Mouse (Mus musculus): ENCODE data around the gene Lypd4. TPM values are rescaled to one million over a fixed set of nuclear protein-coding genes. Genes with fewer than 3 reads are reported as not detected.

Gene Lypd4
- not detected in 2 replicates for polyA plus RNA-seq (2015; fragmentation: Nextera tagmentation; extraction: Ambion mirVana)

- no peak within 1 kb of the TSS for H3K9ac ChIP-seq (replicated peaks)
- peaks cover 8% of the 10 kb centered on the region for H3K4me1 ChIP-seq
- H3K36me3 ChIP-seq: no peaks in the 10 kb centered on the region
- no peaks in the 10 kb centered on the region for H3K27me3 ChIP-seq
- H3K27ac ChIP-seq (replicated peaks): no peak within 1 kb of the TSS
- no peak within 1 kb of the TSS for H3K4me3 ChIP-seq
- 59% methylated on average over 41 of the region's 41 CpGs for WGBS
- no peak for ATAC-seq (replicated peaks)
- no peak within 1 kb of the TSS; the same call in 1 of the 2 replicates for H3K4me2 ChIP-seq (replicated peaks)
- no peaks in the 10 kb centered on the region for H3K9me3 ChIP-seq
These were observed at the start of gene Lypd4, which contains the start of gene Dmrtc2 for GRCm38 (mm10) chr7:24869532-24870165. Gene Lypd4 (minus strand): TSS chr7:24869941. Gene Dmrtc2 (plus strand): TSS chr7:24870057.

GRCm38 (mm10) chr7:24918763-24919323 lies 49.1 kb upstream of the Lypd4 start:
- H3K4me2 ChIP-seq (replicated peaks): no peak overlapping the region
- 90% methylated on average over 20 of the region's 20 CpGs for WGBS
- H3K9me3 ChIP-seq: no peaks in the 10 kb centered on the region
- H3K4me1 ChIP-seq: no peaks in the 10 kb centered on the region
- no peaks in the 10 kb centered on the region for H3K27me3 ChIP-seq
- H3K9ac ChIP-seq (replicated peaks): no peak overlapping the region
- no peak overlapping the region for H3K4me3 ChIP-seq
- ATAC-seq (replicated peaks): 0 out of 2 replicates have a peak, but pooled peaks have one; percentile 38
- H3K27ac ChIP-seq (replicated peaks): no peak overlapping the region
- H3K36me3 ChIP-seq: peaks cover 63% of the 10 kb centered on the region

- no peak overlapping the region for H3K4me2 ChIP-seq (replicated peaks)
- no peak overlapping the region for H3K9ac ChIP-seq (replicated peaks)
- no peak overlapping the region for H3K4me3 ChIP-seq
- no peak for ATAC-seq (replicated peaks)
- H3K9me3 ChIP-seq: no peaks in the 10 kb centered on the region
- no peaks in the 10 kb centered on the region for H3K27me3 ChIP-seq
- no peaks in the 10 kb centered on the region for H3K4me1 ChIP-seq
- H3K36me3 ChIP-seq: peaks cover 40% of the 10 kb centered on the region
- 94% methylated on average over 14 of the region's 14 CpGs for WGBS
- H3K27ac ChIP-seq (replicated peaks): no peak overlapping the region
These were observed 42.7 kb upstream of the Lypd4 start for GRCm38 (mm10) chr7:24912480-24912879.

- no peak overlapping the region for H3K27ac ChIP-seq (replicated peaks)
- no peak overlapping the region for H3K9ac ChIP-seq (replicated peaks)
- no peaks in the 10 kb centered on the region for H3K27me3 ChIP-seq
- H3K4me2 ChIP-seq (replicated peaks): no peak overlapping the region
- 35% methylated on average over 13 of the region's 13 CpGs for WGBS
- no peaks in the 10 kb centered on the region for H3K9me3 ChIP-seq
- no peak overlapping the region for H3K4me3 ChIP-seq
- peaks cover 28% of the 10 kb centered on the region for H3K4me1 ChIP-seq
- peaks cover 17% of the 10 kb centered on the region for H3K36me3 ChIP-seq
- ATAC-seq (replicated peaks): no peak
These were observed 37.5 kb upstream of the Lypd4 start for GRCm38 (mm10) chr7:24907211-24907748.

- H3K27me3 ChIP-seq: no peaks in the 10 kb centered on the region
- no peak overlapping the region for H3K4me3 ChIP-seq
- peaks cover 28% of the 10 kb centered on the region for H3K4me1 ChIP-seq
- no peak for ATAC-seq (replicated peaks)
- H3K4me2 ChIP-seq (replicated peaks): no peak overlapping the region
- no peaks in the 10 kb centered on the region for H3K9me3 ChIP-seq
- H3K9ac ChIP-seq (replicated peaks): no peak overlapping the region
- no peak overlapping the region for H3K27ac ChIP-seq (replicated peaks)
- H3K36me3 ChIP-seq: peaks cover 15% of the 10 kb centered on the region
- WGBS: 47% methylated on average over 6 of the region's 6 CpGs
These were observed 36.8 kb upstream of the Lypd4 start for GRCm38 (mm10) chr7:24906551-24906950.

GRCm38 (mm10) chr7:24904936-24905335 lies 35.2 kb upstream of the Lypd4 start:
- H3K4me3 ChIP-seq: peak overlapping the region; percentile 68
- H3K27me3 ChIP-seq: no peaks in the 10 kb centered on the region
- 22% methylated on average over 3 of the region's 3 CpGs for WGBS
- no peak overlapping the region for H3K27ac ChIP-seq (replicated peaks)
- no peaks in the 10 kb centered on the region for H3K9me3 ChIP-seq
- H3K36me3 ChIP-seq: peaks cover 15% of the 10 kb centered on the region
- H3K4me1 ChIP-seq: peaks cover 28% of the 10 kb centered on the region
- peak overlapping the region; percentile 74 for H3K4me2 ChIP-seq (replicated peaks)
- ATAC-seq (replicated peaks): no peak
- H3K9ac ChIP-seq (replicated peaks): peak overlapping the region; percentile 35; the same call in 1 of the 2 replicates

- peaks cover 10% of the 10 kb centered on the region for H3K36me3 ChIP-seq
- no peaks in the 10 kb centered on the region for H3K27me3 ChIP-seq
- WGBS: 0% methylated on average over 30 of the region's 30 CpGs
- H3K27ac ChIP-seq (replicated peaks): peak overlapping the region; percentile 70
- H3K9ac ChIP-seq (replicated peaks): peak overlapping the region; percentile 68
- H3K4me2 ChIP-seq (replicated peaks): peak overlapping the region; percentile 74
- peaks cover 28% of the 10 kb centered on the region for H3K4me1 ChIP-seq
- peak; percentile 99 for ATAC-seq (replicated peaks)
- H3K4me3 ChIP-seq: peak overlapping the region; percentile 68
- H3K9me3 ChIP-seq: no peaks in the 10 kb centered on the region
These were observed 34.3 kb upstream of the Lypd4 start for GRCm38 (mm10) chr7:24904070-24904483.

- Histone ChIP-seq H3K9me3 (no peaks in the 10 kb centered on the region), H3K4me1 (peaks cover 28% of the 10 kb centered on the region), H3K9ac (replicated peaks) (peak overlapping the region; percentile 74), H3K27me3 (no peaks in the 10 kb centered on the region), H3K4me3 (peak overlapping the region; percentile 68), H3K36me3 (peaks cover 3% of the 10 kb centered on the region), H3K27ac (replicated peaks) (peak overlapping the region; percentile 31), H3K4me2 (replicated peaks) (peak overlapping the region; percentile 74)
- no peak for ATAC-seq (replicated peaks)
- WGBS: 47% methylated on average over 10 of the region's 10 CpGs
These were observed 33.7 kb upstream of the Lypd4 start for GRCm38 (mm10) chr7:24903444-24903825.

GRCm38 (mm10) chr7:24902630-24903443 lies 33.1 kb upstream of the Lypd4 start, which contains the start of gene Arhgef1:
Gene Arhgef1 (plus strand): TSS chr7:24902912.
- peak within 1 kb of the TSS; percentile 60 for H3K27ac ChIP-seq (replicated peaks)
- peak within 1 kb of the TSS; percentile 74 for H3K4me2 ChIP-seq (replicated peaks)
- H3K9me3 ChIP-seq: no peaks in the 10 kb centered on the region
- H3K4me1 ChIP-seq: peaks cover 28% of the 10 kb centered on the region
- H3K4me3 ChIP-seq: peak within 1 kb of the TSS; percentile 68
- WGBS: 8% methylated on average over 44 of the region's 68 CpGs
- H3K36me3 ChIP-seq: no peaks in the 10 kb centered on the region; the same call in 1 of the 2 replicates
- no peaks in the 10 kb centered on the region for H3K27me3 ChIP-seq
- H3K9ac ChIP-seq (replicated peaks): peak within 1 kb of the TSS; percentile 74
- ATAC-seq (replicated peaks): no peak

GRCm38 (mm10) chr7:24902264-24902629 lies 32.5 kb upstream of the Lypd4 start:
- peak overlapping the region; percentile 60 for H3K27ac ChIP-seq (replicated peaks)
- 58% methylated on average over 2 of the region's 2 CpGs for WGBS
- H3K27me3 ChIP-seq: no peaks in the 10 kb centered on the region
- no peaks in the 10 kb centered on the region for H3K36me3 ChIP-seq
- no peaks in the 10 kb centered on the region for H3K9me3 ChIP-seq
- peak overlapping the region; percentile 74 for H3K4me2 ChIP-seq (replicated peaks)
- ATAC-seq (replicated peaks): no peak
- H3K4me1 ChIP-seq: peaks cover 28% of the 10 kb centered on the region
- peak overlapping the region; percentile 68 for H3K4me3 ChIP-seq
- H3K9ac ChIP-seq (replicated peaks): peak overlapping the region; percentile 74

- ATAC-seq (replicated peaks): no peak
- Histone ChIP-seq H3K27ac (replicated peaks) (peak overlapping the region; percentile 60), H3K4me2 (replicated peaks) (no peak overlapping the region), H3K27me3 (no peaks in the 10 kb centered on the region), H3K36me3 (no peaks in the 10 kb centered on the region), H3K4me1 (peaks cover 28% of the 10 kb centered on the region), H3K9me3 (no peaks in the 10 kb centered on the region), H3K9ac (replicated peaks) (no peak overlapping the region), H3K4me3 (no peak overlapping the region)
- 81% methylated on average over 1 of the region's 1 CpGs for WGBS
These were observed 32.1 kb upstream of the Lypd4 start for GRCm38 (mm10) chr7:24901842-24902241.

GRCm38 (mm10) chr7:24901114-24901513 lies 31.4 kb upstream of the Lypd4 start:
- H3K4me2 ChIP-seq (replicated peaks): no peak overlapping the region
- ATAC-seq (replicated peaks): no peak
- WGBS: 80% methylated on average over 6 of the region's 6 CpGs
- no peaks in the 10 kb centered on the region for H3K9me3 ChIP-seq
- no peaks in the 10 kb centered on the region for H3K36me3 ChIP-seq
- peaks cover 28% of the 10 kb centered on the region for H3K4me1 ChIP-seq
- H3K27me3 ChIP-seq: no peaks in the 10 kb centered on the region
- no peak overlapping the region for H3K27ac ChIP-seq (replicated peaks)
- H3K4me3 ChIP-seq: no peak overlapping the region
- no peak overlapping the region for H3K9ac ChIP-seq (replicated peaks)
